Mouse (Mus musculus): Measurements from ENCODE around the gene Popdc2. TPM values are rescaled to one million over a fixed set of nuclear protein-coding genes. Genes with fewer than 3 reads are reported as not detected.
A peak's percentile ranks its signal among the peaks of the same experiment; 100 is the strongest.

The Popdc2 gene
- polyA plus RNA-seq, 1 experiment from 2014 or later, result 0.68 TPM

DNA sequence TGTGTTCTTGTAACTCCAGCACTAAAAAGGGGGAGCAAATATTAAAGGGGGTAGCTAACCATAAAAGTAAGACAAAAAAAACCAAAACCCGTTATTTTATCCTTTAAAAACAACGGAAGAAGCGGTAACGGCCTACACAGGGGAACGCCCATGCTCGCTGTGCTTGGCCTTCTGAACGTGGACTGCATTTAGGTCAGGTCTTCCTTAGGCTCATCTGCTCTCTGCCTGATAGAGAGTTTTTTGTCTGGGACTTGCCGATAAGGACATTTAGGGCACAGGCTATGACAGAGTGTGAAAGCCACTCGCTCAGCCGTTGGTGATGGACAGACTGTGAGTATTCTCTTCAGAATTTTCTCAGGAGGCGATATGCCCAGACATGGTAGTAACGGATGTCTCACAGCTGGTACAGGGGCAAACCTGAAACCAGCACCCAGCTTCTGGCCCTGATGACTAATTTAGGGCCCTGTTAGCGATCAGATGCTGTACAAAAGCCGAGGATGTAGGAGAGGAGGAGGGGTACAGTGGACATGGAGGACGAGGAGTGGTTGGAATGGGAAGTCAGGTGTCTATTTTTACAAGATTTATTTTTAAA, 9.8 kb downstream of the Popdc2 start:
- 89% methylated on average over 15 of the region's 15 CpGs for WGBS
- H3K9me3 ChIP-seq (ENCODE audit: control insufficient read depth, low read length), result no peaks in the 10 kb centered on the region
- no peak overlapping the region for H3K27ac ChIP-seq (ENCODE audit: low read depth, low read length)
- H3K27me3 ChIP-seq (replicated peaks; ENCODE audit: control insufficient read depth, insufficient read depth, low read length), result no peaks in the 10 kb centered on the region
- H3K9ac ChIP-seq (ENCODE audit: low read depth, low read length), result no peak overlapping the region
- H3K4me2 ChIP-seq (ENCODE audit: low read length), result no peak overlapping the region
- H3K36me3 ChIP-seq (ENCODE audit: control insufficient read depth, insufficient read depth, low read length), result no peaks in the 10 kb centered on the region
- H3K4me3 ChIP-seq (ENCODE audit: low read length), result no peak overlapping the region
- H3K4me1 ChIP-seq (ENCODE audit: control insufficient read depth, insufficient read depth, low read depth, low read length), result peaks cover 6% of the 10 kb centered on the region; the same call in 1 of the 2 replicates
- no peak for ATAC-seq

DNA sequence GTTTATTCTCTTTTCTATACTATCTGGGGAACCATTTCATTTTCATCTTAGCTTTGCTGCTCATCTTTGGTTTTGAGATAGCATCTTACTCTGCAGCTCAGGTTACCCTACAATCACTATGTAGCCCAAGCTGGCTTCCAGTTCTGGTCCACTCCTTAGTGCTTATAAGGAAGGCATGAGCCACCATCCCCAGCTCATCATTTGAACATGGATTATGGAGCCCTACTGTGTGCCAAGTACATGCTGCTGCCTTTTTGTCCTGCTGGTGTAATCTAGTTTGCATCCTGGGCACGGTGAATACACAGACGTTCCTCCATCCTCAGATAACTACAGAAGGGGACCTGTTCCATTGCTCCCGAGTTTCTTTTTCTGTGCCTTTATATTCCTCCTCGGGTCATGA, 10.9 kb downstream of the Popdc2 start:
- Histone ChIP-seq H3K9ac (ENCODE audit: low read depth, low read length) (no peak overlapping the region), H3K4me2 (ENCODE audit: low read length) (no peak overlapping the region), H3K27me3 (replicated peaks; ENCODE audit: control insufficient read depth, insufficient read depth, low read length) (no peaks in the 10 kb centered on the region), H3K27ac (ENCODE audit: low read depth, low read length) (no peak overlapping the region), H3K4me3 (ENCODE audit: low read length) (no peak overlapping the region), H3K4me1 (ENCODE audit: control insufficient read depth, insufficient read depth, low read depth, low read length) (peaks cover 6% of the 10 kb centered on the region; the same call in 1 of the 2 replicates), H3K36me3 (ENCODE audit: control insufficient read depth, insufficient read depth, low read length) (no peaks in the 10 kb centered on the region), H3K9me3 (ENCODE audit: control insufficient read depth, low read length) (no peaks in the 10 kb centered on the region)
- no peak for ATAC-seq
- 81% methylated on average over 4 of the region's 4 CpGs for WGBS

DNA sequence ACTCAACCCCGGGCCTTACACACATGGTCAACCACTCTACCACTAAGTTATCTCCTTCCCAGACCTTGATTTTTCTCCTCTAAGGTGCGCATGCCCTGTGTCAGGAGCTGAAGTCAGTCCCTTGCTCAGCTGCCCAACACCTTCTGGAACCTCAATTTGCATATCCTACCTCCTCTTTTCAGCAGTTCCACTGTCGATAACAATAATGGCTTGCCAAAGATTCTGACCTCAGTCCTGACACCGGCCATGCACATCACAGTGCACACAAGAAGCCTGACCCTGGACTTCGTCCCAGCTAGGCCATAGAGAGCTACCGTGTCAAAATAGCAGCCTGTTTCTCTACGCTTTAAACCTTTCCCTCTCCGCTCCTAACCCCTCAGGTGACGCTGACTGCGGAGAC, 11.4 kb downstream of the Popdc2 start:
- no peak overlapping the region for H3K4me3 ChIP-seq (ENCODE audit: low read length)
- no peak overlapping the region for H3K9ac ChIP-seq (ENCODE audit: low read depth, low read length)
- H3K27ac ChIP-seq (ENCODE audit: low read depth, low read length), result no peak overlapping the region
- no peak overlapping the region for H3K4me2 ChIP-seq (ENCODE audit: low read length)
- 83% methylated on average over 10 of the region's 10 CpGs for WGBS
- H3K36me3 ChIP-seq (ENCODE audit: control insufficient read depth, insufficient read depth, low read length), result no peaks in the 10 kb centered on the region
- no peaks in the 10 kb centered on the region for H3K27me3 ChIP-seq (replicated peaks; ENCODE audit: control insufficient read depth, insufficient read depth, low read length)
- H3K9me3 ChIP-seq (ENCODE audit: control insufficient read depth, low read length), result no peaks in the 10 kb centered on the region
- H3K4me1 ChIP-seq (ENCODE audit: control insufficient read depth, insufficient read depth, low read depth, low read length), result peaks cover 6% of the 10 kb centered on the region; the same call in 1 of the 2 replicates
- ATAC-seq, result no peak

DNA sequence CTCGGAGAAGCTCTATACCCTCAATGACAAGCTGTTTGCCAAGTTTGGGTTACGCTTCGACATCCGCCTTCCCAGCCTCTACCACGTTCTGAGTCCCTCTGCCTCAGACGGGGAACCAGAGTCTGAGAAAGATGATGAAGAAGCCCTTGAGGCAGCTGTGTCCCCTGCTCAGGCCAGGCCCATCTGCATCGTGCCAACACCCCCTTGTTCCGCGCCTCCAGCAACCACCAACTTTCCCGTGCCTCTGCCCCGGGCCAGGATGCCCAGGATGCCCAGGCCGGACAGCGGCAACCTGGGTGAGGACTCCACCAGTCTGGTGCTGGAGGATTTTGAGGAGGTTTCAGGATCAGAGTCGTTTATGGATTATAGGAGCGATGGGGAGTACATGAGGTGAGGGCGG, 11.9 kb downstream of the Popdc2 start:
- no peak overlapping the region for H3K9ac ChIP-seq (ENCODE audit: low read depth, low read length)
- H3K4me2 ChIP-seq (ENCODE audit: low read length), result peak overlapping the region; percentile 8; the same call in 1 of the 2 replicates

DNA sequence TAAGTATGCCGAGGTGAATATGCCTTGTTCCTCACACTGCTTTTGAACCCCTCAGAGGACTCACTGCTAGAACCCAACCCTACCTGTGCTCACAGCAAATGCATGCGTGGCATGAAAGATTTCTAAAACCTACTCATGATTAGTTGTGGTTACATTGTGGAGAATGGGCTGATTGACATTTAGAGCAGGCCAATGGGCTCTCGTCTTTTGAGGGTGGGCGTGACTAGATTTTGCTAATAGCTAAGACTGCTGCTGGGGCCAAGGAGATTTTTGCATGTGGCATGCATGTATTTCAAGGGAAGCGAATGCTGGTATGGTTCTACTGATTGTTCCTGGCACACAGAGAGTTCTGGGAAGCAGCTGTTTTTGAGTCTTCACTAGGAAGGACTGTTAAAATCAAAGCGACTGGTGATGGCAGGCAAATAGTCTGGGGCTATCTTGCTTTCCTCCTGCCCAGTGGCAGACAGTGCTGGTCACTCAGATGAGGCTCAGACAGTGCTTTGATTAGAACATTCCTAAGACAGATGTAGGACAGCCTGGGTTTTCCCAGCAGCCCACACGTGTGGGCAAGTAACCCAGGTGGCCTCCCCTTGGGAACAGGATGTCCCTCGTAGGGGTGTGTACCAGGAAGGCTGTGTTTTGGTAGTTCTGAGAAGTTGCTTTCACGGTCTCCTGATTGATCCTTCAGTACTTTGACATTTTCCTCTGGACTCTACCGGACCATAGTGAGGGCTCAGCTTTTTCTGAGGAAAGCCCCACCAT, 12.6 kb downstream of the Popdc2 start:
- Histone ChIP-seq H3K9ac (ENCODE audit: low read depth, low read length) (no peak overlapping the region), H3K27ac (ENCODE audit: low read depth, low read length) (no peak overlapping the region), H3K4me3 (ENCODE audit: low read length) (no peak overlapping the region), H3K27me3 (replicated peaks; ENCODE audit: control insufficient read depth, insufficient read depth, low read length) (no peaks in the 10 kb centered on the region), H3K4me1 (ENCODE audit: control insufficient read depth, insufficient read depth, low read depth, low read length) (peaks cover 6% of the 10 kb centered on the region; the same call in 1 of the 2 replicates), H3K9me3 (ENCODE audit: control insufficient read depth, low read length) (no peaks in the 10 kb centered on the region), H3K36me3 (ENCODE audit: control insufficient read depth, insufficient read depth, low read length) (no peaks in the 10 kb centered on the region), H3K4me2 (ENCODE audit: low read length) (no peak overlapping the region; the same call in 1 of the 2 replicates)
- 84% methylated on average over 10 of the region's 10 CpGs for whole genome bisulfite sequencing
- no peak for ATAC-seq

More for the DNA sequence above, 11.9 kb downstream of the Popdc2 start:
- no peak for ATAC-seq
- Histone ChIP-seq H3K27me3 (replicated peaks; ENCODE audit: control insufficient read depth, insufficient read depth, low read length) (no peaks in the 10 kb centered on the region), H3K9me3 (ENCODE audit: control insufficient read depth, low read length) (no peaks in the 10 kb centered on the region), H3K4me3 (ENCODE audit: low read length) (no peak overlapping the region), H3K4me1 (ENCODE audit: control insufficient read depth, insufficient read depth, low read depth, low read length) (peaks cover 6% of the 10 kb centered on the region; the same call in 1 of the 2 replicates), H3K27ac (ENCODE audit: low read depth, low read length) (no peak overlapping the region), H3K36me3 (ENCODE audit: control insufficient read depth, insufficient read depth, low read length) (no peaks in the 10 kb centered on the region)
- 86% methylated on average over 16 of the region's 16 CpGs for WGBS

DNA sequence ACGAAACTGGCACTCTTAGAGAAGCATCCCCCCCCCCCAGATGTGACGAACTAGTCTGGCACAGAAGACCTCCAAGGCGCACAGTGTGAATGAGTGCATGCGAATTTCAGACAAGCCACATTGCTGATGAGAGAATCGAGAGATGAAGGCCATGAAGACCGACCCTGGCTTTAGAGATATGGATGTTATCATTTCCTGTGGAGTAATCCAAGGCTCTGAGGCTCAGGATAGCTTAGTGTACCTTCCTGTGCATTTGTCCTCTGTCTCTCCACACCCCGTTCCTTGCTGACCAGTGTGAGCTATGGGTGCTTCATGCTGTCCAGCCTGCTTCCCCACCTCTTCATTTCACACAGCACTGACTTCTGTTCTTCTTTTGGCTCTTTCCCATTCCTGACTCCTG, 13.2 kb downstream of the Popdc2 start:
- no peak overlapping the region for H3K27ac ChIP-seq (ENCODE audit: low read depth, low read length)
- H3K9ac ChIP-seq (ENCODE audit: low read depth, low read length), result no peak overlapping the region
- peaks cover 6% of the 10 kb centered on the region; the same call in 1 of the 2 replicates for H3K4me1 ChIP-seq (ENCODE audit: control insufficient read depth, insufficient read depth, low read depth, low read length)
- no peaks in the 10 kb centered on the region for H3K9me3 ChIP-seq (ENCODE audit: control insufficient read depth, low read length)
- no peak overlapping the region for H3K4me2 ChIP-seq (ENCODE audit: low read length)
- ATAC-seq, result no peak
- no peaks in the 10 kb centered on the region for H3K36me3 ChIP-seq (ENCODE audit: control insufficient read depth, insufficient read depth, low read length)
- H3K4me3 ChIP-seq (ENCODE audit: low read length), result no peak overlapping the region
- WGBS, result 87% methylated on average over 7 of the region's 7 CpGs
- H3K27me3 ChIP-seq (replicated peaks; ENCODE audit: control insufficient read depth, insufficient read depth, low read length), result no peaks in the 10 kb centered on the region

DNA sequence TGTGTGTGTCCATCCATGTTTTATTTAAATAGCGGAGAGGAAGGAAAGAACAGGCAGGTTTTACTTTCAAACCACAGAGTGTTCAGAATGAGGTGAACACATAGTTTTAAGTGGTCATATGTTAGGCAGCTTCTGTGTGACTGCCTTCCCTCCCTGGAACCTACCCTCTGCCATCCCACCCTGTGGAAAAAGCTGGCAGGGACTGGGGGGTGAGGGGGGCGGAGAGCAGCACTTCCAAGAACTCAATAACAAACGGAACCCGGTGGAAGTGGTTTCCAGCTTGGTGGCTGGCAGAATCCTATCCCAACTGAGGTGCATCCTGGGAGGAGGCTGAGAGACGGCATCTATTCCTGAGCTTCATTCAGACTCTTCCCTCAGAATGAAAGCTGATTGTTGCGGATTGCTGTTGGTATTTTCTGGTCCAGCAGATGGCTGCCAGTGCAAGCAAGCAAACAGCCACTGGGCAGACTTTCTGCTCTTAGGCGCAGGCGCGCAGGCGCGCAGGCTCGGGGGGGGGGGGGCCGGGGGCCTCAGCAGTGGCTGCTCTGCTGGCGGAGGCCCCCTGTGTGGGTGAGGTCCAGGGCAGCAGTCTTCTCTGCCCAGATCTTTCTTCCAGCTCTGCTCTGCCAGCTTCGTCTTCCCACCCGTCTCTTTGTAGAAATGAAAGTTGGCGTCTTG, 14.3 kb downstream of the Popdc2 start:
- H3K4me2 ChIP-seq (ENCODE audit: low read length), result peak overlapping the region; percentile 55
- 29% methylated on average over 16 of the region's 17 CpGs for WGBS
- H3K36me3 ChIP-seq (ENCODE audit: control insufficient read depth, insufficient read depth, low read length), result no peaks in the 10 kb centered on the region
- peak overlapping the region; percentile 29 for H3K4me3 ChIP-seq (ENCODE audit: low read length)
- no peaks in the 10 kb centered on the region for H3K27me3 ChIP-seq (replicated peaks; ENCODE audit: control insufficient read depth, insufficient read depth, low read length)
- peak overlapping the region; percentile 86 for H3K27ac ChIP-seq (ENCODE audit: low read depth, low read length)
- ATAC-seq, result peak; percentile 94
- H3K9ac ChIP-seq (ENCODE audit: low read depth, low read length), result peak overlapping the region; percentile 63
- no peaks in the 10 kb centered on the region for H3K9me3 ChIP-seq (ENCODE audit: control insufficient read depth, low read length)
- peaks cover 6% of the 10 kb centered on the region; the same call in 1 of the 2 replicates for H3K4me1 ChIP-seq (ENCODE audit: control insufficient read depth, insufficient read depth, low read depth, low read length)

DNA sequence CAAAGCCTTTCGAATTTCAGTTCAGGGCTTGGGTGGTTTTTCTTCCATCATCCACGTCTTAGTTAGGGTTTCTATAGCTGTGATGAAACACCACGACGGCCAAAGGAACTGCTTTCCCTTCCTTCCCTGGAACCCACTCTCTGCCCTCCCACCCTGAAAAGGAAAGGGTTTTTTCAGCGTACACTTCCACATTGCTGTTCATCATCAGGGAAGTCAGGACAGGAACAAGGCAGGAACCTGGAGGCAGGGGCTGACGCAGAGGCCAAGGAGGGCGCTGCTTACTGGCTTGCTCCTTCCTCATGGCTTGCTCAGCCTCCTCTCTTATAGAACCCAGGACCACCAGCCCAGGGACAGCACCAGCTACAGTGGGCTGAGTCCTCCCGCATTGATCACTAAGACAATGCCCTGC, 14.8 kb downstream of the Popdc2 start:
- ATAC-seq, result peak; percentile 53
- Histone ChIP-seq H3K27ac (ENCODE audit: low read depth, low read length) (peak overlapping the region; percentile 86), H3K4me1 (ENCODE audit: control insufficient read depth, insufficient read depth, low read depth, low read length) (peaks cover 6% of the 10 kb centered on the region; the same call in 1 of the 2 replicates), H3K27me3 (replicated peaks; ENCODE audit: control insufficient read depth, insufficient read depth, low read length) (no peaks in the 10 kb centered on the region), H3K9me3 (ENCODE audit: control insufficient read depth, low read length) (no peaks in the 10 kb centered on the region), H3K36me3 (ENCODE audit: control insufficient read depth, insufficient read depth, low read length) (no peaks in the 10 kb centered on the region), H3K9ac (ENCODE audit: low read depth, low read length) (no peak overlapping the region; the same call in 1 of the 2 replicates), H3K4me2 (ENCODE audit: low read length) (peak overlapping the region; percentile 55), H3K4me3 (ENCODE audit: low read length) (peak overlapping the region; percentile 29)
- WGBS, result 45% methylated on average over 8 of the region's 8 CpGs

DNA sequence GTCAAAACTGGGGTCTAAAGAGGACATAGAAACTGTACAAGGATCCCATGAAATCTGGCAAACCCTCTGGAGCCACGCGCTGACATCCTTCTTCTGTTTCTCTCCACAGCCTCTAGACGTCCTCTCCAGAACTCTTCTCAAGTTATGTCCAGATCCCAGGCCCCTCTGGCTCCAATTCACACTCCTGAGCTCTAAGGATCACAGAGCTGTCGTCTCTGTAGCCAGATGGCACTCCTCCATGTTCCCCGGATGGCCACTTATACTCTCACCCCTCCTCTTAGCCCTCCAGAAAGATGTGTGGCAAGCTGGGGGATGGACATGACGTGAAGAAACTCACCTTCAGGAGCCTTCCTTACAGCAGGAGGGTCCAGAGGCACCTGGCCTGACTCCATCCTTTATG, 15.5 kb downstream of the Popdc2 start:
- H3K4me2 ChIP-seq (ENCODE audit: low read length), result no peak overlapping the region

More for the DNA sequence above, 15.5 kb downstream of the Popdc2 start:
- Histone ChIP-seq H3K36me3 (ENCODE audit: control insufficient read depth, insufficient read depth, low read length) (no peaks in the 10 kb centered on the region), H3K27me3 (replicated peaks; ENCODE audit: control insufficient read depth, insufficient read depth, low read length) (no peaks in the 10 kb centered on the region), H3K27ac (ENCODE audit: low read depth, low read length) (no peak overlapping the region), H3K4me1 (ENCODE audit: control insufficient read depth, insufficient read depth, low read depth, low read length) (peaks cover 6% of the 10 kb centered on the region; the same call in 1 of the 2 replicates), H3K9me3 (ENCODE audit: control insufficient read depth, low read length) (no peaks in the 10 kb centered on the region), H3K9ac (ENCODE audit: low read depth, low read length) (no peak overlapping the region), H3K4me3 (ENCODE audit: low read length) (no peak overlapping the region)
- 84% methylated on average over 6 of the region's 6 CpGs for WGBS
- no peak for ATAC-seq

Measured in hindbrain, embryonic 16.5 days (tissue).